Mouse (Mus musculus): ENCODE data around the gene Eml1.

Eml1 gene

GRCm38 (mm10) chr12:108551731-108552130 lies 181.0 kb downstream of the Eml1 start:
- DNase-seq (ENCODE audit: low spot score) = no peak

- no peak for DNase-seq (ENCODE audit: low spot score)
Measured at GRCm38 (mm10) chr12:108553079-108553478, 182.3 kb downstream of the Eml1 start.

- DNase-seq (ENCODE audit: low spot score) = peak; percentile 71
Measured at GRCm38 (mm10) chr12:108554120-108554841, 183.5 kb downstream of the Eml1 start, which contains the start of gene Evl. TSS of gene Evl (plus strand) at chr12:108554720.

- no peak for DNase-seq (ENCODE audit: low spot score)
Measured at GRCm38 (mm10) chr12:108554861-108555556, 184.3 kb downstream of the Eml1 start.

GRCm38 (mm10) chr12:108558194-108558593 lies 187.4 kb downstream of the Eml1 start:
- DNase-seq (ENCODE audit: low spot score) = no peak

GRCm38 (mm10) chr12:108563238-108563637 lies 192.5 kb downstream of the Eml1 start:
- no peak for DNase-seq (ENCODE audit: low spot score)

GRCm38 (mm10) chr12:108564910-108565506 lies 194.3 kb downstream of the Eml1 start:
- DNase-seq (ENCODE audit: low spot score) = no peak

- no peak for DNase-seq (ENCODE audit: low spot score)
Measured at GRCm38 (mm10) chr12:108579156-108579871, 208.6 kb downstream of the Eml1 start.

- peak; percentile 69 for DNase-seq (ENCODE audit: low spot score)
Measured at GRCm38 (mm10) chr12:108583775-108584174, 213.0 kb downstream of the Eml1 start.
